Mouse (Mus musculus): ENCODE data around the gene Cfap126. TPM values are rescaled to one million over a fixed set of nuclear protein-coding genes. Genes with fewer than 3 reads are reported as not detected.
"Not testable (repeated sequence)": the region's sequence is repeated elsewhere in the genome, so short reads cannot be mapped to it uniquely, and the experiment has no call there.

Gene Cfap126
- total RNA-seq, 2 experiments from 2014 or later, result 1.2 to 1.8 TPM

DNA sequence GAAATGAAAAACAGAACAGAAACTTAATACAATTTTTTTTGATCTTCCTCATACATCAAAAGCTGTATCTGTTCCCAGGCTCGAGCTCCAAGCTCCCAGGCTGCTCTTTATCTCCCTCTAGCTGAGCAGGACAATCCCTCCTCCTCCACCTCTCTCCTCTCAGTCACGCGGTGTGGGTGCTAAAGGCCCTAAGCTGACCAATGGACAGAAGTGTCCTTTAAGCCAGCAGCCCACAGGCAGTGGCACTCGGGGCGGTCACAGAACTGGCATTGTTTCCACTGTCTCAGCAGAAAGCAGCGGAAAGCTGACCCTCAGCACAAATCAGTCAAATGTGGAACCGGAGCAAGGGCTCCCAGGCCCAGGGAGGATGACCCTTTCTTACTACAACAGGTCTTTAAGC lies 15.5 kb downstream of the Cfap126 start:
- no peak for DNase-seq

DNA sequence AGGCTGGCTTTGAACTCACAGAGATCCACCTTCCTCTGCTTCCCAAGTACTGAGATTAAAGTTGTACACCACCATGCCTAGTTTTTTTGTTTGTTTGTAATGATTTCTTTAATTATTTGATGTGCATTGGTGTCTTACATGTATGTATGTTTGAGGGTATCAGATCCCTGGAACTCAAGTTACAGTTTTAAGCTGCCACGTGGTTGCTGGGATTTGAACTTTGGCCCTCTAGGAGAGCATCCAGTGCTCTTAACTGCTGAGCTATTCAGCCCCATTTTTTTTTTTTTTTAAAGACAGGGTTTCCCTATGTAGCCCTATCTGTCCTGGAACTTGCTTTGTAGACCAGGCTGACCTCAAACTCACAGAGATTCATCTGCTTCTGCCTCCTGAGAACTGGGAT lies 17.3 kb downstream of the Cfap126 start:
- DNase-seq, result no peak

DNA sequence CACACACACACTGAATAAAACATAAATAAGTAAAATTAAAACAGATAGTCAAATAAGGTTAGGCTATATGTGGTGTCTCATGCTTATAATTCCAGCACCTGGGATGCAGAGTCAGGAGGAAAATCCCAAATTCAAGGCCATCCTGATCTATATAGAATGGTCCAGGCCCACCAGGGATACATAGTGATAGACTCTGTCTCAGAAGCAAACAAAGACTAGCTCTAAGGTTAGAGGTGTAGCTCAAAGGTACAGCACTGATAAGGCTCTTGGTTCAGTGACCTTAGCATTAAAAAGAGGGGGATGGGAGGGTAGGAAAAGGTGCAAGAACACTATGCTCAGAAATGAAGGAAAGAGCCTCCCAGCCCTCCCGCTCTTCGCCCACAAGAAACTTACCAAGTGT lies 21.9 kb downstream of the Cfap126 start:
- no peak for DNase-seq

DNA sequence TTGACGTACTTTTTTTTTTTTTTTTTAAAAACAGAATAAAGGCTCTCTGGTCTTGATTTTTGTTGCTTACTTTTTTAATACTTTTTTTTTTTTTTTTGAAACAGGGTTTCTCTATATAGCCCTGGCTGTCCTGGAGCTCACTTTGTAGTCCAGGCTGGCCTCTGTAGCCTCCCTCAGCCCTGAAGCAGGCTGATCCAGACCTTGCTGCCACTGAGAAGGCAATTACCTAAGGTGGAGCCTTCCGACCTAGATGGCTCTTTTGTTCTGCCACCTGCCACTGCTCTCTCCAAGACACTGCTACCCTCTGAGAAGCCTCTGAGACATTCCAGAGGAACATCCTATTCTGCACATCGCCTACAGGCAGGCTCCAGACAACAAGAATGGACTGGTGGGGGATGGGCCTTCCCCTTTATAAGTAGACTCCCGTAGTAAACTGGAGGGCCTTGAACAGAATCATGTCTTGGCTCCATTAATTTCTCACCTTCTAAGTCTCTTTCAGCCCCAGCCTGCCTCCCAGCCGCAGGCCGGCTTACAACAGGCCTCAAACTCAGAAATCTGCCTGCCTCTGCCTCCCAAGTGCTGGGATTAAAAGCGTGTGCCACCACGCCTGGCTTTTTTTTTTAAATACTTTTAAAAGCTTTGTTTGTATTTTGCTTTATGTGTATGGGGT lies 23.9 kb downstream of the Cfap126 start:
- DNase-seq, result not testable (repeated sequence)

DNA sequence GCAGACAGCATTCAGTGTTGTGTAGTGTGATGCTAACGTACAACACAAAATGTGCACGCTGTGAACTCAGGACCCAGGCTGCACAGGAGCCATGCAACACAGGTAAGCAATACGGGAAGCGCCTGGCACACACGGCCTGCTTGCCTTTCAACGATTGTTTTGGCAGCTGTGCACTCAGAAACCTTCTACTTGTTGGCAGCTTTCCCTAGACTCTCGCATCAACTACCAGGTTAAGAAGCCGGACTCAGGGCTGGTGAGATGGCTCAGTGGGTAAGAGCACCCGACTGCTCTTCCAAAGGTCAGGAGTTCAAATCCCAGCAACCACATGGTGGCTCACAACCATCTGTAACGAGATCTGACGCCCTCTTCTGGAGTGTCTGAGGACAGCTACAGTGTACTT lies 29.3 kb downstream of the Cfap126 start:
- not testable (repeated sequence) for DNase-seq

DNA sequence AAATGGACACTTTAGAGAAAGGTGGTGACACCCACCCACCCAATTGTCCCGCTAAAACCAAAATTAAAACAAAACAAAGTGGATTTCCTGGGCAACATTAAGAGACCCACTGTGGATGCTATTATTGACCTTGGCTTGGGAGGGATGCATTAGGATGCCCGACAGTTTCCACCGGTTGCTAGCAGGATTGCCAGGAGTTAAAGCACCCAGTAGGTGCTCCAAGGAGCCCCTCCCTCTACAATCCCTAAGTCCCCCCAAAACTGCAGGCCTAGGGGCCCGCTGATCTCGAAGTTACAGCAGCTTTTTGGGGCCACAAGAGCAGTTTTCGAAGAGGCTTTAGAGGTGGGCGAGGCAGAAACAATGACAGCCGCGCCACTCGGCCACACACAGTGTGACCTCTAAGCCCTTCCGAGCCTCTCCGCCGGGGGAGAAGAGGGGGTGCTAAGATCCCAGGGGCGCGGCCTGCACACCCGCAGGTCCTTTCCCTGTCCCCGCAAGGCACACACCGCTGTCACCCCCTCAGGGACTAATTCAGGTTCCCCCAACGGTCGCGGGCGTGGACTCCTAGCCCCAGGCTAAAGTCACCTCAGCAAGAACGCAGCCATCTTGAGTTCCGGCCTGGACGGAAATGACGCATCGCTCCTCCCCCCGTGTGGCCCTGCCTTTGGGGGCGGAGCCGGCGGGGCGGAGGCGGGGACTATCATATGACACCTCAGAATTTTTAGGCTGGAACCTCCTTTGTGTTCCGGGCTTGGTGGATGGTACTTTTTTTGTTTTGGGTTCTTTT lies 36.4 kb downstream of the Cfap126 start, which contains the start of the genes Sdhc and Mpz:
Sdhc (minus strand) TSS at position 630 of the 787 bp plus-strand sequence.
Mpz (plus strand) TSS at position 738 of the 787 bp plus-strand sequence.
- DNase-seq, result peak; percentile 94

DNA sequence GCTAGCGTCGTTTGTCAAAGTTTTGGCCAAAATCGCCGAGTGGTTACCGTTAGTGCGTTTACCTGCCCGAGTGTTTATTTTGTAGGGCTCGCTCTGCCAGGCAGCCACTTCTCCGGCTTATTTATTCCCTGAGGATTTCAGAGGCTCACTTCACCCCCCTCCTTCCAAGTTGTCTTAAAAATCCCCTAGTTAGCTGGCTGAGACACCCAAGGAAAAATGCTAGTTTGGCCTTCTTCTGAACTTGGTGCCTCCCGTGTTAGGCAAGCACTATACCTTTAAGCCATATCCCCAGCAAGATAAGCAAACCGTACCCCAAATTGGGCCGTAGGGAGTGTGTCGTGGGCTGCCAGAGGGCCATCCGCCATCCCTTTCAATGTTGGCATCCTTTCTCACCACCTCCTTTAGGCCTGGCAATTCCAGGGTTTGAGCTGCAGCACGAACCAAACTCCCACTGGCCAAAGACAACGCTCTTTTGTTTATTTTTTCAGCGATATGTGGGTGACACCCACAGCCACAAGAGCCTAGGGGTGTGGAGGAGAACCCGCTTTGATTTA lies 37.2 kb downstream of the Cfap126 start:
- DNase-seq, result no peak

DNA sequence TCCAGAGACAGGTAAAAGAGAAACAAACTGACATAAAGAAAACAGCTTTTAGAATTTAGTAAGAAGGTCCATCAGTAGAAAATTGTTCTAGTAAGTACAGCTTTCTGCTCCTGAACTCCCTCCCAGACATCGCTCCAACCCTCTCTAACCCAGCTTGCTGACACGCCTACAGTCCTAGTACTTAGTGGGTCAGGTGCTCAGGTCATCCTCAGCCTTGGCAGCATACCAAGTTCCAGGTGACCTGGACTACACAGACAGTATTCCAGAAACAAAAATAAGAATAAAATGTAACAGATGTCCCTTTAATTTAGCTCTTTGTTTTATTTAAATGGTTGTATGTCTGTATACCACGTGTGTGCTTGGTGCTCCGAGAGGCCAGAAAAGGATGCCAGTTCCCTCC lies 38.2 kb downstream of the Cfap126 start:
- DNase-seq, result no peak

DNA sequence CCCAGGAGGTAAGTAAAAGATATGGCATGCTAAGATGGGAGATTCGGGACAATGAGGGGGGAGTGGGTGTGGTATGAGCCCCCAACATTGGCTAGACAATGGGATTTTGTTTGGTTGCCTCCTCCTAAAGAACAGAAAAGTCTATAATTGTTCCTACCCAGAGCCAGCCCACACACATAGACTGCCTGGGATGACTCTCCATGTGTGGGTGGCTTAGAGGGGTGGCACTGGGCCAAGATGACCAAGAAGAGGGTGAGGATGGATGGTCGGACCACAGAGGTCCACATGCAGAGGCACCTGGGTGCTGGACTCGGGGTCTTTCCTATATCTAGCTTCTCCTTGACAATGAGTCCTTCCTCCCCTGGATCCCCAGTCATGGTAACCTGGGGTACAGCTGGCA lies 42.9 kb downstream of the Cfap126 start:
- no peak for DNase-seq

DNA sequence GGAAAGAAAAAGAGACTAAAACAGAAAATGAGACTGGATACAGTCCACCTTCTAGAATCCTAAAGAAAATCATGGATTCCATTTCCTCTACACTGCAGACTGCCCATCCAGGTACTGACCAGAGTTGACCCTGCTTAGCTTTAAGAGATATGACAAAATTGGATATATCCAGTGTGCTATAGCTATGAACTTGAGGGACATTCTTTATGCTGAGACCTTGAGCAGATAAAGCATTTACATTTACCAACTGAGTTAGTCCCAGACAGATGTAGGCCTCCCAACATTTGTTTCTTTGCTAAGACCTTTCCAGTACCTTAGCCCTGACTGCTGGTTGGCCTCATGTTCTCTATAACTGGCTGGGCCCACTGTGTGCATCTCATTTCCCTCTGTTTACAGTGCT lies 44.2 kb downstream of the Cfap126 start:
- DNase-seq, result no peak

DNA sequence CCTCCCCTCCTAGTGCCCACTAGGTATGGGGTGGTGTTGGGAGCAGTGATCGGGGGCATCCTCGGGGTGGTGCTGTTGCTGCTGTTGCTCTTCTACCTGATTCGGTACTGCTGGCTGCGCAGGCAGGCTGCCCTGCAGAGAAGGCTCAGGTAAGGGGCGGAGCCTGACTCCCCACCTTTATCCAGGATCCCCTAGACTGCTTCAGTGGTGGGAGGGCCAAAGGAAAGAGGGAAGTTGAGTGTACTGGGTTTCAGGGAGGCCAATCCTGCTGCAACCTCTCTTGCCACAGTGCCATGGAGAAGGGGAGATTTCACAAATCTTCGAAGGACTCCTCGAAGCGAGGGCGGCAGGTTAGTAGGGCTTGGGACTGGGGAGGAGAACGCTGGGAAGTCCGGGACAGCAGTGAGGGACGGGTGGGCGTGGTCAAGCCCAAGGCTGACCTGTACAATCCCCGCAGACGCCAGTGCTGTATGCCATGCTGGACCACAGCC lies 45.8 kb downstream of the Cfap126 start:
- no peak for DNase-seq

DNA sequence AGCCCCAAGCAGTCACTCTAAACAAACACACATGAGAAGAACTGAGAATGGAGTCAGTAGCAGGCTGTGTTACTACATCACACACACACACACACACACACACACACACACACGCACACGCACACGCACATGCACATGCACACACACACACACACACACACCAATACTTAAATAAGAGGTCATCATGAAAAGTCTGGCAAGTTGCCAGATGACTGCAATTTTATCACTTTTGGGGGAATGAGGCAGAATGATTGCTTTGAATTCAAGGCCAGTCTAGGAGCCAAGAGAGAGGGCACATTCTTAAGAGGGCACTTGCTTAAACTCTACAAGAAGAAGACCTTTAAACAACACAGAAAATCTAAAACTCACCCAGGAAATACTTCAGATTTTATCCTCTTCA lies 48.8 kb downstream of the Cfap126 start:
- DNase-seq, result no peak

DNA sequence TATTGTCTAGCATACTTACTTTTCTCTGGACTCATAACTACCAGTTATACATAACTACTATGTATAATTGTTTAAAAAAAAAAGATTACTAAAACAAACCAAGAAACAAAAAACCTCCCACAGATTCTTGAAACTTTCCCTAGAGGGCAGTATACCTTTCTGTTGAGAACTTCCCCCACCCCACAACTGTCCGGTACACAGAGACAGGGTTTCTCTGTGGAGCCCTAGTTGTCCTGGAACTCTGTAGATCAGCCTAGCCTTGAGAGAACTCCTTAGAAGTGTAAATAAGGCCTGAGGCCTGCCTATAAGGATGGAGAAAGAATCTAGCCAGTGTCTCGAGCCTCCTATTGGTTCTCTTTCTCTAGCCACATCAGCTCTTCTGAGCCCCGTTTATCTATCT lies 50.5 kb downstream of the Cfap126 start:
- DNase-seq, result no peak

DNA sequence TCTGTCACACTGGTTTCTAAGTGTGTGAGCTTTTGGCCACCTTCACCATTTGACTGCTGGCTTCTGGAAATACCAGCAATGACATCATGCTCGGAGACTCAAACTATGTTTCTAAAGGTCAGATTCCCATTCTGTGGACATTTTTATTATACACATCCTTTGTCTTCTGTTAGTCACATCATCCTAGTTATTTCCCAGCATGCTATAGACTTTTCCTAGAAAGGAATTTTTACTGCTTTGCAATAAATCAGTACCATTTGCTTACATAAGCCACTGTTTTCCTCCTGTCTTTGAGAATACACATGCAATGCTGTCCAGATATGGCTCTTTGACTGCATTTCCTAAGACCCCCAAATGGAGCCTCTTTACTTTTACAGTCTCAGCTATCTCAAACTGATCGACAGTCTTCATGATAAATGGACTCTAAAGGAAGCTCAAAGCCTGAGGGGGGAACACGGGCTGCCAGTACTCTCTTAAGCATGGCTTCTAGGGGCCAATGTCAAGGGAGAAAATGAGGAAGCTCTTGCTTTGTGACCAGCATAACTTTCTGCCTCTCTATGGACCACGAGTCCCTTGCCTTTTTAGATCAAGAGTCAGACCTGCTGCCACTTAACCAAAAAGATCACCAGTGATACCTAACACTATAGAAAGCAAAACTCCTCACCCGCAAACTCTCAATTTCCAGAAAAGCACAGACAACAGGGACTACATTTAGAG lies 52.1 kb downstream of the Cfap126 start:
- no peak for DNase-seq

DNA sequence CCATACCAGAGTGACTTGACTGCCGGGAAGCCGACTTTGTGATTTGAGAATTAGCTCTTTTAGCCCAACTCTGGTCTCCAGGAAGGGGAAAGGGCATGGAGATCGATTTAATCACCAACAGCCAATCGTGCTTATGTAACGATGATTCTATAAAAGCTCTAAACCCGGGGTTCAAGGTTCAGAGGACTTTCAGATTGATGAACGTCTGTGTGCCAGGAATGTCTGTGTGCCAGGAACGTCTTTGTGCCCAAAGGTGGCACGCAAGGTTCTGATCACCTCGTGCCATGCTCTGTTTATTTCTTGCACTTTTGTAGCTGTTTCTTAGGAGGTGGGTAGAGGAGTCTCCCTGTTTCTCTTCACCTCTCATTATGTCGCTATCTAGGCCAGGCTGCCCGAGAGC lies 55.2 kb downstream of the Cfap126 start:
- DNase-seq, result no peak

DNA sequence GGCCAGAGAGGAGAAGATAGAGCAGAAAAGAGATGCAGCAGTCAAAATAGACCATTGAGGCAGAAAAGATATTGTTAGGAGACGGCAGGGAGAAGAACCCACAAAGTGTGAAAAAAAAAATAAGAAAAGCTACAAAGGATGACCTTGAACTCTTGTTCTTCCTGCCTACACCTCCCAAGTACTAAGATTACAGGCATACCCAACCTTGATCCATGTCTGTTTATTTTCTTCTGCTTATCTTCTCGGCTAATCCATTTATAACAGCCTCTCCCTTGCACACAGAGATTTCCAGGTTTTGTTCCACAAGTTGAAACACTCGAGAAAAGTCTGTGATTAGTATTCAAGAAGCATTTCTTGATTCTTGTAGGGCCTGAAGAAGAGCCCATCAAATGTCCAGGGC lies 56.2 kb downstream of the Cfap126 start:
- DNase-seq, result no peak

DNA sequence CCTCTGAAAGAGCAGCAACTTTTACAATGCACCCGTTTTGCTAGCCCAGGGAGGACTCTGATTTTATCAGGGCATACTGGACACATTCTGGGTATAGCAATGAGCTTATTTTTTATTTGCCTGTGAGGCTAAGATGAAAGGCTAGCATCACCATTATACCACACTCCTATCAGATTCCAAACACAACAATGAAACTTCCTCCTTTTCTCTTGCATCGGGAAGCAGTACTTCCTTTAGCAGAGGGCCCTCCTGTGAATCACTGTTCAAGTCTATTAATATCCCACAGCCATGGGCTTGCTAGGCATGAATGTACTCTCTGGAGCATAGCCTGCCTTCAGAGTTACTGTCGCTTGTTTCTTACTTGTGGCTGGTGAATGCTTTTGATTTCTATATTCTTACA lies 57.4 kb downstream of the Cfap126 start:
- DNase-seq, result no peak

DNA sequence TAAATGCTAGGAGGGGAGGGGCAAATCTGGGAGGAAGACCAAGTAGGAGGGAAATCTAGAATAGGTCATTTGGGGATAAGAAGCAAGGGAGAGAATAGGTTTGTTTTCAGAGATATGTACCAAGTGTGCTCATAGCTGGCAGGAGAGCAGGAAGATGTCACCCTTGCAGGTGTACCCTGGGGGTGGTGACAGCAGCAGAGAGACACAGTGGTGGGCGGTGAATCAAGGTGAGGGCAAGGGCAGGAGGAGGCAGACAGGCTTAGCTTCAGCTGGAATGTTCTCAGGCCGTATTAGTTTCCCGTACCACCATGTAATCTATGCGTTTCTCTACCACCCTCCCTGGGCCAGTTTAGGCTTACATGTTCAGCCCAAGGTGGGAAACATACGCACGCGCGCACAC lies 59.1 kb downstream of the Cfap126 start:
- DNase-seq, result no peak
